In genomic region chr13:20489110-20489509, GRCm38 (mm10) we compare ENCODE assay signal across 8 mouse cellular contexts.
DNase-seq lines count a peak whose midpoint lies in the region; ATAC-seq and TF ChIP-seq lines count a peak whose summit lies in the region.

No protein-coding gene starts in this region.

- TF ChIP-seq RAD21 in MEL (IDR thresholded peaks at IDR 0.05; ENCODE audit: low read depth, low read length): no peak

- no peak for TF ChIP-seq EP300 in MEL (IDR thresholded peaks at IDR 0.05; ENCODE audit: low read depth in 1 of 2, low read length in 2 of 2)

- H3K4me1 ChIP-seq in MEL (ENCODE audit: control insufficient read depth in 1 of 2, insufficient read depth in 2 of 2, low read length in 2 of 2): no peaks in the 10 kb centered on the region

- H3K9ac ChIP-seq in MEL (ENCODE audit: control insufficient read depth, low read depth, low read length, poor library complexity, severe bottlenecking): no peak overlapping the region

- H3K79me2 ChIP-seq in MEL (ENCODE audit: control insufficient read depth, insufficient read depth, low read length, poor library complexity): no peaks in the 10 kb centered on the region

- intact Hi-C loops in left cerebral cortex, adult 2 months (cut with DNase I): no loop called here

- peak; percentile 91 for ATAC-seq in megakaryocyte-erythroid progenitor cell, adult 5-6 weeks (replicated peaks; ENCODE audit: low FRiP score, low TSS enrichment, poor library complexity, severe bottlenecking)

- no peak overlapping the region for H3K4me3 ChIP-seq in left cerebral cortex, adult 2 months
- H3K4me3 ChIP-seq in MEL (ENCODE audit: control insufficient read depth in 1 of 2, insufficient read depth in 1 of 2, low read depth in 2 of 2, low read length in 2 of 2): no peak overlapping the region

- no peaks in the 10 kb centered on the region for H3K27me3 ChIP-seq in MEL (ENCODE audit: control insufficient read depth in 1 of 2, insufficient read depth in 2 of 2, low read length in 2 of 2)

- H3K9me3 ChIP-seq in MEL (replicated peaks; ENCODE audit: insufficient read depth, low read length): no peaks in the 10 kb centered on the region

- TF ChIP-seq CTCF in left cerebral cortex, adult 2 months (IDR thresholded peaks at IDR 0.05): peak; percentile 25
- TF ChIP-seq CTCF in MEL (IDR thresholded peaks at IDR 0.05 in 2 of 3, conservative IDR thresholded peaks at IDR 0.05 in 1 of 3; ENCODE audit: control insufficient read depth in 1 of 3, insufficient read depth in 1 of 3, low read depth in 2 of 3, low read length in 3 of 3, poor library complexity in 1 of 3, severe bottlenecking in 1 of 3): peak; percentile 25 to 43 (median 32); a peak in 5 of 6 replicates

- no peak for TF ChIP-seq POLR2A in MEL (IDR thresholded peaks at IDR 0.05; ENCODE audit: control insufficient read depth in 1 of 2, insufficient read depth in 1 of 2, low read depth in 1 of 2, low read length in 2 of 2, poor library complexity in 1 of 2)

- H3K27ac ChIP-seq in left cerebral cortex, adult 2 months: no peak overlapping the region
- H3K27ac ChIP-seq in MEL (ENCODE audit: control insufficient read depth, low read depth, low read length): no peak overlapping the region

- DNase-seq in cerebellum, postnatal 10 days: peak; percentile 52 to 54
- DNase-seq in cerebellum, adult 11-12 months: no peak
- DNase-seq in left cerebral cortex, adult 2 months (ENCODE audit: extremely low spot score in 1 of 2, low spot score in 2 of 2): no peak
- no peak for DNase-seq in left cerebral cortex, adult 11 months (ENCODE audit: low spot score)
- DNase-seq in MEL (ENCODE audit: low read depth, low spot score): peak; percentile 43
- DNase-seq in urinary bladder, postnatal 4 days (ENCODE audit: low spot score in 2 of 2): no peak
- DNase-seq in natural killer cell, adult 2 months (ENCODE audit: low spot score in 2 of 2): no peak

- H3K36me3 ChIP-seq in MEL (ENCODE audit: control insufficient read depth in 1 of 2, insufficient read depth in 2 of 2, low read length in 2 of 2): peaks cover 0 to 4% of the 10 kb centered on the region in 2 experiments; a peak in 1 of 4 replicates

TF ChIP-seq in MEL, 35 proteins besides CTCF, POLR2A, EP300 and RAD21:
- TF ChIP-seq CHD2 (IDR thresholded peaks at IDR 0.05; ENCODE audit: low read length) (no peak), TCF12 (IDR thresholded peaks at IDR 0.05; ENCODE audit: low read depth, low read length) (no peak), ZKSCAN1 (IDR thresholded peaks at IDR 0.05; ENCODE audit: low read depth, low read length) (no peak), E2F4 (IDR thresholded peaks at IDR 0.05; ENCODE audit: borderline replicate concordance, low read depth, low read length) (no peak), POLR2AphosphoS5 (IDR thresholded peaks at IDR 0.05; ENCODE audit: borderline replicate concordance, low read depth, low read length) (no peak)

Comparison
In these comparisons a context has a peak if more than half of its experiments do, and no peak if none do; other contexts are left out.
1. DNase-seq: peak in cerebellum, postnatal 10 days (2 of 2) and MEL (single experiment); none in cerebellum, adult 11-12 months (single experiment), left cerebral cortex, adult 2 months (0 of 2), left cerebral cortex, adult 11 months (single experiment), urinary bladder, postnatal 4 days (0 of 2) and natural killer cell, adult 2 months (0 of 2).